Mouse (Mus musculus): ENCODE data around the gene Oxct2a.
"Not testable (repeated sequence)": the region's sequence is repeated elsewhere in the genome, so short reads cannot be mapped to it uniquely, and the experiment has no call there.

The Oxct2a gene

GRCm38 (mm10) chr4:123313010-123313409 lies 10.4 kb downstream of the Oxct2a start:
- no peak for DNase-seq (ENCODE audit: low spot score in 2 of 2)

- no peak for DNase-seq (ENCODE audit: low spot score in 2 of 2)
These were observed 11.6 kb downstream of the Oxct2a start for GRCm38 (mm10) chr4:123311845-123312244.

GRCm38 (mm10) chr4:123308292-123308691 lies 15.1 kb downstream of the Oxct2a start:
- DNase-seq (ENCODE audit: low spot score in 2 of 2) = no peak

DNA sequence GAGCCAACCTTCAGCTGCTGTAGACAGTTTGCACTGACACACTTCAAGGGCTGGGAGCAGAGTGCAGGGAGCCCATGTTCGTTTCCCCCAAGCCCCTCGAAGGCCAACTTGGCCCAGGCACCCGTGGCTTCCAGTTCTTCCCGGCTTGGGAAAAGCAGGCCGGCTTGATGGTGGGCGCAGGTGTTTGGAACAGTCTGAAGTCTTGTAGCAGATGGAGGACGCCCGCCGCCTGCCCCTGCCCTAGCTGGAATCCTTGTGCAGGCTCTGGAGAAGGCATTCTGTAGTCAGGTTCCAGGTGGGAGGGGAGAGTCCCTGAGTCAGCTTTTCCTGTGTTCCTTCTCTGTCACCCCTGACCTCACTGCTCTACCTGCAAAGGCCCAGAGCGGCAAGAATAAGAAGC lies 16.4 kb downstream of the Oxct2a start:
- DNase-seq (ENCODE audit: low spot score in 2 of 2) = no peak

GRCm38 (mm10) chr4:123305789-123306188 lies 17.6 kb downstream of the Oxct2a start:
- no peak for DNase-seq (ENCODE audit: low spot score in 2 of 2)

- no peak for DNase-seq (ENCODE audit: low spot score in 2 of 2)
These were observed 24.3 kb downstream of the Oxct2a start for GRCm38 (mm10) chr4:123298980-123299670.

DNA sequence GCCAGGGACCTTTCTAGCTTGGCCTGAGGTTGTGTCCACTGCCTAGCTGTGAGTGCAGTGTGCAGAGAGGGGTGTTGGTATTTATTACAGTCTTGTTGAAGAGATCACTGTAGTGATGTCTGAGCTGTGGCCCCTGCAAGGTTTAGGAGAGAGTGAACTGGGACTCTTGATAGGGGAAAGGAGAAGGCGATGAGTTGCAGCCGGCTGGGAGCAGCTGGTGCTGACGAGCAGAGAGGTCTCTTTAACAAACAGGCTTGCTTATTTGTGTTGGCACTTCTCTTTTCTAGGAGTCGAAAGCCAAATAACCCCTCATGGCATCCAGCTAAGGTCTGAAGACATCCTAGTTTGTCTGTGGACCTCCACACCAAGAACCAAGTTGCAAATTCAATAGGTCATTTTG lies 25.2 kb downstream of the Oxct2a start:
- DNase-seq (ENCODE audit: low spot score in 2 of 2) = no peak

- no peak for DNase-seq (ENCODE audit: low spot score in 2 of 2)
These were observed 26.1 kb downstream of the Oxct2a start for GRCm38 (mm10) chr4:123297195-123297960.

- DNase-seq (ENCODE audit: low spot score in 2 of 2) = no peak
These were observed 27.3 kb downstream of the Oxct2a start for GRCm38 (mm10) chr4:123296148-123296534.

GRCm38 (mm10) chr4:123295516-123296147 lies 27.8 kb downstream of the Oxct2a start:
- DNase-seq (ENCODE audit: low spot score in 2 of 2) = no peak

GRCm38 (mm10) chr4:123295026-123295425 lies 28.4 kb downstream of the Oxct2a start:
- DNase-seq (ENCODE audit: low spot score in 2 of 2) = not testable (repeated sequence)

DNA sequence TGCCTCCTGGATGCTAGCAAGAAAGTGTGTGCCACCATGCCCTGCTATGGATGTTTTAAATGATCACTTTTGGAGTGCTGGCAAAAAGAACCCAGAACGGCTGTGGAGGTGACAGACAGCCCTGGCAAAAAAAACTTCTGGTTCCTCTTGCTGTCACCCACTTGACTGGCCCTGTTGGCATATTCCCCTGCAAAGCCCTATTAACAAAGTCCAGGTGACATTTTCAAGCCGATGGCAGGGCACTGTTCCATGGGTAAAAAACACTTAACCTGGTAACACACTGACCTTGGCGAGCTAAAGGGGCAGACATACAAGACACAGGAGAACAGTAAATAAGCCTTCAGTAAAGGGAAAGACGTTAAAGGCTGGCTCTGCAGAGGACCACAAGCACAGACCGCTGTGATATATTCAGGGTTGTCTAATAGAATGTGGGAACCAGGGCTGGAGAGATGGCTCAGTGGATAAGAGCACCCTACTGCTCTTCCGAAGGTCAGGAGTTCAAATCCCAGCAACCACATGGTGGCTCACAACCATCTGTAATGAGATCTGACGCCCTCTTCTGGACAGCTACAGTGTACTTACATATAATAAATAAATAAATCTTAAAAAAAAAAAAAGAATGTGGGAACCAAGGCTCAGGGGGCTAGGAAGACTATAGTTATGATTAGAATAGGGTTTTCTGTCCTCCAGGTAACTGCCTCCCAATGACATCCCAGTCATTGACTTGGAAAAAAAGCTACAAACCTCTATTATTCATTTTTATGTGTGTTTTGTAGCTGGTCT lies 29.6 kb downstream of the Oxct2a start:
- no peak for DNase-seq (ENCODE audit: low spot score in 2 of 2)

- no peak for DNase-seq (ENCODE audit: low spot score in 2 of 2)
These were observed 30.4 kb downstream of the Oxct2a start for GRCm38 (mm10) chr4:123292989-123293388.

DNA sequence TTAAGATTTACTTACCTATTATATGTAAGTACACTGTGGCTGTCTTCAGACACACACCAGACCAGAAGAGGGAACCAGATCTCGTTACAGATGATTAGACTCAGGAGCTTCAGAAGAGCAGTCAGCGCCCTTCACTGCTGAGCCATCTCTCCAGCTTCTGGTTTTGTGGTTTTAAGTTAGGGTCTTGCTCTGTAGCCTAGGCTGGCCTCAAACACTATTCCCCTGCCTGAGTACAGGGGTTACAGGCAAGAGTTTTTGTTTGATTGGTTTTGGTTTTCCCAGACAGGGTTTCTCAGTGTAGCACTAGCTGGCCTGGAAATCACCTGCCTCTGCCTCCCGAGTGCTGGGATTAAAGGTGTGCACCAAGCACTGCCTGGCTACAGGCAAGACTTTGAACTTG lies 31.0 kb downstream of the Oxct2a start:
- no peak for DNase-seq (ENCODE audit: low spot score in 2 of 2)

DNA sequence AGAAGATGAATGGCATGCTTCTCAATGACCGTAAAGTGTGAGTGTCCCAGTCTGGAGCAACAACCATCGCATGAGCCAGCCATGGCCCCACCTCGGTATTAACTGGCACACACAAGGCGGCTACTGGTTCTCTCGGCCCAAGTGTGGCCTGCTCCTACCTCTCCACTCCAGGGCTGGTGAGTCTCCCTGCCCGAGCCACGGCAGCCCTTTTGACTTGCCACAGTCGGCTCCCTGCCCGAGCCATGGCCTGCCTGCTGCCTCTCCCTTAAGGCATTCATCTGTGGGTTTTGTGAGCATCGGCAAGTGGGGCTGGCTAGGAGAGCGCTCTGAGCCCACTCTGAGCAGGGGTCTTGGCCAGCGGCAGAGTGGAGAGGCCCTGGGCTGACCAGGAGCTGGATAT lies 34.4 kb downstream of the Oxct2a start:
- no peak for DNase-seq (ENCODE audit: low spot score in 2 of 2)

DNA sequence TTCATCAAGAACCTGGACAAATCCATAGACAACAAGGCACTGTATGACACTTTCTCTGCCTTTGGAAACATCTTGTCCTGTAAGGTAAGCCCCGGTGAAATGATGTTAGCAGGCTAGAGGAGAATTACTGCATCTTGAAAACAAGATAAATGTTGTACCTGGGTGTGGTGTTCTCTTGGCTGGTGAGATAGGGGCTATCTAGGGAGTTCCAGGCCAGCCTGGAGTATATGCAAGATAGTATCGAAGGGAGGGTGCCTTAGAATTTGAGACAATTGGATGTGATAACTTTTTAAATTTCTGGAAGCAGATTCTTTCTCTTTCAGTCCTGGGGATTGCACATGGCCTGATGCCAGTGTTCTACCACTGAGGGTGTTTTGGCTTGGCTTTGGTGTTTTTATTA lies 36.6 kb downstream of the Oxct2a start:
- DNase-seq (ENCODE audit: low spot score in 2 of 2) = peak in 1 of 2 experiments; percentile 31

DNA sequence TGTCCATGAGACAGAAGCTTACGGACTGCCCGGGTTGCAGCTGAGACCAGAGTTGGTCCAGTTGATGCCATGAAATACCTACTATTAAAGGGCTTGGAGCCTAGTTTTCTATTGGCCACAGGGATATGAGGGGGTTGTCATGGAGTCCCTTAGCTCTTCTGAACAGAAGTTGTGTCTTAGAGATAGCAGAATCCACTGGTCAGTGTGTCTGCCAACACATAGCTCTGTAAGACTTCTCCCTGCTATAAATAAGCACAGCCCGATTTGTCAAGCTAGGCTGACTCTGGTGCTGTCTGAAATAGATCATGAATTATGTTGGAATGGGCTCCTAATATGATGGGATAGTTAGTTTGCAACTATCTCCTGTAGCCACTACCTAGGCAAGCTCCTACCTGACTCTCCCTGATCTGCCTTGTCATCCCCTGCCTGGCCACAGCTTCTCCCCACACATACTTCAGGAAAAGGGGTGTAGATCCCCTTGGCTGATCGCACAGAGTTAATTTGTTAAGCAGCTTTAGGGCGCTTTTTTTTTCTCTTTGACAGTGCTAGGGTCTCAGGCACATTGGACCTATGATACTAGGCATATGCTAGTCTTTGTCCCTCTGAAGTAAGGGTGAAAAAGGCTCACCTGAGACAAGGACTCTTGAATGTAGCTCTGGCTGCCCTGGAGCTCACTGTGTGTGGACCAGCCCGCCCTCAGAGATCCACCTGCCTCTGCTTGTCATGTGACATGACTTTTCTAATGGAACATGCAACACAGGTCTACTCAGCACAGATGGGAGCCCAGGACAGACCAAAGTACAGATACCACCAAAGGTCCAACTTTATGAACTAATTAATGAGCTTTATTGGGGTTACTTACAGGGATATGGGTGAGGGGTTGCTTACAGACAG lies 38.5 kb downstream of the Oxct2a start:
- no peak for DNase-seq (ENCODE audit: low spot score in 2 of 2)

DNA sequence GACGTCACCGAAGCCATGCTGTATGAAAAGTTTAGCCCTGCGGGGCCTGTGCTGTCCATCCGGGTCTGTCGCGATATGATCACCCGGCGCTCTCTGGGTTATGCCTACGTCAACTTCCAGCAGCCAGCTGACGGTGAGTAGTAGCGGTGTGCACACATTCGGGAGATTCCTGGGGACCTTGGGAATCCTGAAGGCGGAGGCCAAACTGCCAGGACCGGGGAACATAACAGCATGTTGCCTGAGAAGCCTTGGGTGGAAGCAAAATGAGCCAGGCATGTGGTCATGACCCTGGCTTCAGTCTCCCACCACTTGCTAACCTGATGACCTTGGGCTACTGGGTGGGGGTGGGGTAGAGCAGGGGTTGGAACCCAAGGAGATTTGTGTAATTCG lies 39.8 kb downstream of the Oxct2a start:
- not testable (repeated sequence) for DNase-seq (ENCODE audit: low spot score in 2 of 2)

DNA sequence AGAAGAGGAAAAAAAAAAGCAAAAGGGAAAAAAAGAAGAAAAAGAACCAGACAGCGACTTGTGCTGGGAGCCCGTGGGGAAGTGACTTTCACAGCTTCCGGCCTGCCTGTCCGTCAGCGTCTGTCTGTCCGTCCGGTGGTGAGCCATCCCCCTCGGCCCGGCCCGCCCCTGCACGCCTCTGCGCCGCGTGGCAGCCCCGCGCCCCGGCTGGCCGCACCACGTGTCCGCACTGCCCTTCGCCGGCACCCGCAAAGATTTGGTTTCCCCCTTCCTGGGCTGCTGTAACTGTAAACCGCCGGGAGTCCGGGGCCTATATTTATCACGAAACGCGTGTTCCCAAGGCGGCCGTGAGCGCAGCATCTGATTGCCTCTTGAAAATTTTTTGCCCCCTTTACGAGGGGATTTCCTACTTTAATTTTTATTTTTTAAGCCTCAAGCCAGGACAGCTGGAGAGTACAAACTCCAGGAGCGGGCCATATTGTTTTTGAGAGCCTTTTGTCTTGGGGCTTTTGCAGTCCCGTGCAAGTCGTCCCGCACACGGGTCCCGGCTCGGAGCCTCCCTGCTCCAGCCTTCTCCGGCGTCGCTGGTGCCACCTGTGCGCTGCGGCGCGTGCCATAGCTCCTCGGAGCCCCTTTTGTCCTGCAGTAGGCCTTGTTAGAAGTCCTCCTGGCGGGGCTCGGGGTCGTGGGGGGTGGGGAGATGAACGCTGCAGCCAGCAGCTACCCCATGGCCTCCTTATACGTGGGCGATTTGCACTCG lies 40.3 kb downstream of the Oxct2a start:
- not testable (repeated sequence) for DNase-seq (ENCODE audit: low spot score in 2 of 2)

GRCm38 (mm10) chr4:123282500-123282899 lies 40.9 kb downstream of the Oxct2a start:
- peak; percentile 87 to 93 for DNase-seq (ENCODE audit: low spot score in 2 of 2)
